Mouse (Mus musculus) heart, adult 2 months (tissue): ENCODE measurements around the gene Ndufa13. TPM values are rescaled to one million over a fixed set of nuclear protein-coding genes. Genes with fewer than 3 reads are reported as not detected.

Source experiments
- DNase-seq, 2 experiments: peaks; one replicate each; pipeline ENCODE4 v3.0.0; 2021
- H3K27ac ChIP-seq: fragments of 200-600 bp; 2 replicates; pipeline ENCODE4 v1.8.1; 2022
- H3K27me3 ChIP-seq: fragments of 200-500 bp; 2 replicates; pipeline ENCODE4 v1.6.1; 2012; ENCODE audit warnings: mild to moderate bottlenecking, low read length, inconsistent platforms, mixed read lengths; ENCODE audit not compliant: control insufficient read depth, insufficient read depth
- H3K36me3 ChIP-seq: fragments of 200-500 bp; 2 replicates; pipeline ENCODE4 v1.6.1; 2012; ENCODE audit warnings: low read length, inconsistent platforms; ENCODE audit not compliant: control insufficient read depth, insufficient read depth
- H3K4me1 ChIP-seq: fragments of 200-500 bp; 2 replicates; pipeline ENCODE4 v1.6.1; 2011; ENCODE audit warnings: low read length; ENCODE audit not compliant: control insufficient read depth, insufficient read depth
- H3K4me3 ChIP-seq: fragments of 200-600 bp; 2 replicates; pipeline ENCODE4 v1.8.1; 2022
- H3K79me2 ChIP-seq: fragments of 200-500 bp; replicated peaks from 2 replicates; pipeline ENCODE4 v1.6.1; 2012; ENCODE audit warnings: mild to moderate bottlenecking, inconsistent platforms, low read length, moderate library complexity, mixed read lengths; ENCODE audit not compliant: control insufficient read depth, insufficient read depth
- H3K9ac ChIP-seq: fragments of 200-500 bp; 2 replicates; pipeline ENCODE4 v1.6.1; 2012; ENCODE audit warnings: low read depth, mild to moderate bottlenecking, control low read depth, inconsistent platforms, low read length, mixed read lengths
- CTCF ChIP-seq: fragments of 200-600 bp; IDR thresholded peaks from 2 replicates; pipeline ENCODE4 v1.8.1; 2022; ENCODE audit warnings: antibody characterized with exemption, mild to moderate bottlenecking, moderate library complexity
- EP300 ChIP-seq: fragments of 200-500 bp; IDR thresholded peaks from 2 replicates; pipeline ENCODE4 v1.6.1; 2011; ENCODE audit warnings: low read depth, low read length, control low read depth; ENCODE audit not compliant: insufficient read depth
- POLR2A ChIP-seq: fragments of 200-500 bp; IDR thresholded peaks from 2 replicates; pipeline ENCODE4 v1.6.1; 2011; ENCODE audit warnings: mild to moderate bottlenecking, low read depth, low read length, control low read depth; ENCODE audit not compliant: insufficient read depth
- WGBS: fragments of 180-500 bp; shearing (Covaris S2); methylation state at CpG from one replicate; pipeline ENCODE4 v1.1.7; 2018; 5-methylcytosine and 5-hydroxymethylcytosine counted together
- intact Hi-C: fragments of 180-260 bp; cut with DNase I; formaldehyde crosslinking; loops from one replicate; pipeline ENCODE4 v1.15.1; 2025
- polyA plus RNA-seq: library from polyadenylated mRNA; depleted of rRNA; stranded (reverse); fragments of >200 nt; gene quantifications from 2 replicates; pipeline ENCODE4 v1.2.3, GENCODE M21; 2012
- total RNA-seq, 2 experiments: library from RNA; stranded (reverse); gene quantifications; 2 replicates each; pipeline ENCODE4 v1.2.3; 2021

Ndufa13 gene
- total and polyA plus RNA-seq, 3 experiments: 417 to 492 (median 488) TPM

DNA sequence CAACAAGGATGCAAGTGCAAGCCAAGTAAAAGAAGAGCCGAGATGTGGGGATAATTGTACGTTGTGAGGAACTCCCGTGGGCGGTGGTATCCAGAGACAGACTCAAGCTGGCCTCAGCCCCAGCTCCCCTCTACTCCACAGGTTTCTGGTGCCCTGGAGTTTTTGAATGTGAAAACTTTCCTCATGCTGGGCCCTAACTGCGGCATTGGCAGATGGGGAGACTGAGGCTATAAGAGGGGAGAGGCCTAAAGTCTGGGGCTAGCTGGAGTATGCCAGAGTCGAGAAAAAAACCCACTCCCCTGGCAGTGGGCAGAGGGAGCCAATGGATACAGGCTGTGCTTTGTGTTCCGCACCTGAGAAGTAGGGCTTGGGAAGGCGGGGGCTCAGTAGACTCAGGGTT, 1.7 kb upstream of the Ndufa13 start:
- H3K79me2 ChIP-seq: no peaks in the 10 kb centered on the region; the same call in 1 of the 2 replicates
- intact Hi-C loops: loop anchor here (5.0 kb wide), 3 partner anchors 93 to 308 kb away; partner anchors contain the start of genes Gatad2a and Slc25a42
- no peaks in the 10 kb centered on the region for H3K36me3 ChIP-seq
- peaks cover 3% of the 10 kb centered on the region for H3K4me1 ChIP-seq
- no peak overlapping the region for H3K4me3 ChIP-seq
- no peak overlapping the region for H3K9ac ChIP-seq
- TF ChIP-seq CTCF (no peak), POLR2A (no peak), EP300 (no peak)
- no peaks in the 10 kb centered on the region for H3K27me3 ChIP-seq
- no peak overlapping the region for H3K27ac ChIP-seq
- DNase-seq: no peak
- WGBS: 79% methylated on average over 8 of the region's 8 CpGs

DNA sequence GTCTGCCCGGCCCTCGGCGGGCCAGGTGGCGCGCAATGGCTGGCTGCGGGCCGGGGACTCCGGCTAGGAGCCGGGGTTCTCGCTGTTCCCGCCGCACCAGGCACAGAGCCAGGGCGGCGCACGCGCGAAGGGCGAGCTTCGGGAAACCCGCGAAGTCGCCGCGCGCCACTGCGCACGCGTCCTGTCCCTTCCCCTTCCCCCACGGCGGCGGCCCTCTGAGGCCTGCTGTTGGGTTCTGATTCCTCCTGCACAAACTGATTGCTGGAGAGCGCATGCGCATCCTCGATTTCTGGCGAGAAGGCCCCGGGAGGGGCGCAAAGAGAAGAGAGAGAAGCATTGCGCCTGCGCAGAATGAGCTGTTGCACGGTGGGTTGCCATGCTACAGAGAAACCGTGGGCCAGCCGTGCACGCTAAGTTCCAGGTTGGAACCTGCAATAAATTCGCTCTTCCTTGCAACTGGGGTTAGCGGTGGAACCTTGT, 745 bp upstream of the Ndufa13 start:
- TF ChIP-seq EP300 (peak; percentile 76; the same call in 1 of the 2 replicates), CTCF (0 out of 2 replicates have a peak, but pooled peaks have one; percentile 1), POLR2A (no peak)
- Histone ChIP-seq H3K9ac (peak overlapping the region; percentile 70), H3K36me3 (no peaks in the 10 kb centered on the region), H3K27ac (peak overlapping the region; percentile 98), H3K79me2 (no peaks in the 10 kb centered on the region; the same call in 1 of the 2 replicates), H3K4me3 (peak overlapping the region; percentile 77), H3K4me1 (peaks cover 6% of the 10 kb centered on the region), H3K27me3 (no peaks in the 10 kb centered on the region)
- peak; percentile 98 to 99 for DNase-seq
- intact Hi-C loops: loop anchor here (5.0 kb wide), 3 partner anchors 94 to 309 kb away; partner anchors contain the start of genes Gatad2a and Slc25a42
- under 1% methylated on average over 45 of the region's 45 CpGs for WGBS

- Histone ChIP-seq H3K4me3 (peak overlapping the region; percentile 77), H3K36me3 (no peaks in the 10 kb centered on the region), H3K27me3 (no peaks in the 10 kb centered on the region), H3K4me1 (peaks cover 8% of the 10 kb centered on the region), H3K9ac (peak overlapping the region; percentile 86), H3K27ac (peak overlapping the region; percentile 98), H3K79me2 (peaks cover 2% of the 10 kb centered on the region; the same call in 1 of the 2 replicates)
- DNase-seq: peak; percentile 97 to 99
- WGBS: 2% methylated on average over 41 of the region's 41 CpGs
- TF ChIP-seq CTCF (peak; percentile 90; the same call in 1 of the 2 replicates), EP300 (peak; percentile 97), POLR2A (peak; percentile 96)
- intact Hi-C loops: loop anchor here (5.0 kb wide), 3 partner anchors 96 to 311 kb away; partner anchors contain the start of genes Gatad2a and Slc25a42
Observed at GRCm38 (mm10) chr8:69901484-69902162, 735 bp downstream of the Ndufa13 start.

- intact Hi-C loops: loop anchor here (5.0 kb wide), 3 partner anchors 96 to 311 kb away; partner anchors contain the start of genes Gatad2a and Slc25a42
- no peak for TF ChIP-seq POLR2A
- no peak for TF ChIP-seq EP300
- no peak for TF ChIP-seq CTCF
- Histone ChIP-seq H3K9ac (peak overlapping the region; percentile 86), H3K4me3 (peak overlapping the region; percentile 77), H3K27me3 (no peaks in the 10 kb centered on the region), H3K27ac (peak overlapping the region; percentile 98), H3K4me1 (peaks cover 9% of the 10 kb centered on the region), H3K79me2 (peaks cover 2% of the 10 kb centered on the region; the same call in 1 of the 2 replicates), H3K36me3 (no peaks in the 10 kb centered on the region)
- 7% methylated on average over 12 of the region's 12 CpGs for WGBS
- DNase-seq: no peak
Observed at GRCm38 (mm10) chr8:69900895-69901451, 1.4 kb downstream of the Ndufa13 start.

- Histone ChIP-seq H3K36me3 (no peaks in the 10 kb centered on the region), H3K4me3 (peak overlapping the region; percentile 77), H3K9ac (no peak overlapping the region), H3K27ac (no peak overlapping the region), H3K27me3 (no peaks in the 10 kb centered on the region), H3K79me2 (peaks cover 2% of the 10 kb centered on the region; the same call in 1 of the 2 replicates), H3K4me1 (peaks cover 13% of the 10 kb centered on the region)
- intact Hi-C loops: loop anchor here (5.0 to 10.0 kb wide), 4 partner anchors 97 to 312 kb away; partner anchors contain the start of genes Gatad2a, Slc25a42 and Zfp868
- no peak for DNase-seq
- 85% methylated on average over 2 of the region's 2 CpGs for WGBS
- TF ChIP-seq POLR2A (no peak), CTCF (no peak), EP300 (no peak)
Observed at GRCm38 (mm10) chr8:69899876-69900275, 2.5 kb downstream of the Ndufa13 start.
